Mouse (Mus musculus): ENCODE measurements around the gene Ankrd65.

DNA sequence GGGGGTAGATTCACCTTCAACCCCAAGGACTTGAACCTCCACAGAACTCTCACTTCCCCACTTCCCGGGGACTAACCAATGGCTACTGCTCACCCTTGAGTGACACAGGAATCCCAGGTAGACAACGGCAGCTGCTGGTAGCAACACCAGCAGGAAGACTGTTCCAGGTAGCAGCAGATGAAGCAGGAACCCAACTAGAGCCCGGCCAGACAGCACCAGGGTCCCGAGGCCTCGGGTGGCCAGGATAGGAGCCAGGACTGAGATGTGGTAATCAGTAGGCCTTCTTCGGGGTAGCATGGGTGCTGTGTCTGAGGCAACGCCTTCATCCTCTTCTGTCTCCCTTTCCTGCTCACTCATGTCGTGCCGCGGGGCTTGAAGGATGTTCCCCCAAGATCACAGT is 5.0 kb upstream of the Ankrd65 start:
- TF ChIP-seq NANOG (IDR thresholded peaks at IDR 0.05; ENCODE audit: borderline replicate concordance, low read length) = no peak
- TF ChIP-seq CTCF (conservative IDR thresholded peaks at IDR 0.05; ENCODE audit: low read length) = no peak

Measured in E14TG2a.4 (cell line).